Mouse (Mus musculus) midbrain, postnatal 0 days (tissue): Measurements from ENCODE around the gene Snx1. TPM values are rescaled to one million over a fixed set of nuclear protein-coding genes. Genes with fewer than 3 reads are reported as not detected.

Experiments
- ATAC-seq: fragments of 200-750 bp; cut with Nextera tagmentation; 2 replicates; pipeline ENCODE4 v1.8.0; 2017; ENCODE audit warnings: moderate number of reproducible peaks, mild to moderate bottlenecking, moderate TSS enrichment, moderate library complexity; ENCODE audit not compliant: low FRiP score
- DNase-seq: peaks from one replicate; pipeline ENCODE4 v3.0.0-alpha.2; 2015; ENCODE audit warnings: low spot score
- H3K27ac ChIP-seq: fragments of 300-500 bp; sonication (generic); 2 replicates; pipeline ENCODE4 v1.5.1; 2014; ENCODE audit warnings: low read depth, mild to moderate bottlenecking, low read length, mixed read lengths
- H3K27me3 ChIP-seq: fragments of 300-500 bp; sonication (generic); 2 replicates; pipeline ENCODE4 v1.6.1; 2014; ENCODE audit warnings: low read length, control low read depth, mixed read lengths; ENCODE audit not compliant: insufficient read depth
- H3K36me3 ChIP-seq: fragments of 300-500 bp; sonication (generic); 2 replicates; pipeline ENCODE4 v1.6.1; 2014; ENCODE audit warnings: low read length, control low read depth, mixed read lengths; ENCODE audit not compliant: insufficient read depth
- H3K4me1 ChIP-seq: fragments of 300-500 bp; sonication (generic); 2 replicates; pipeline ENCODE4 v1.6.1; 2014; ENCODE audit warnings: mild to moderate bottlenecking, control low read depth, antibody characterized with exemption, low read length, mixed read lengths; ENCODE audit not compliant: insufficient read depth
- H3K4me2 ChIP-seq: fragments of 300-500 bp; sonication (generic); 2 replicates; pipeline ENCODE4 v1.6.1; 2014; ENCODE audit warnings: low read depth, mild to moderate bottlenecking, low read length, mixed read lengths; ENCODE audit not compliant: poor library complexity, severe bottlenecking
- H3K4me3 ChIP-seq: fragments of 300-500 bp; sonication (generic); 2 replicates; pipeline ENCODE4 v1.5.1; 2014; ENCODE audit warnings: low read depth, mild to moderate bottlenecking, low read length, moderate library complexity
- H3K9ac ChIP-seq: fragments of 300-500 bp; sonication (generic); replicated peaks from 2 replicates; pipeline ENCODE4 v1.6.1; 2014; ENCODE audit warnings: mild to moderate bottlenecking, low read length, moderate library complexity, mixed read lengths; ENCODE audit not compliant: poor library complexity, severe bottlenecking
- H3K9me3 ChIP-seq: fragments of 300-500 bp; sonication (generic); 2 replicates; pipeline ENCODE4 v1.6.1; 2016; ENCODE audit warnings: low read length, control low read depth
- CTCF ChIP-seq: IDR thresholded peaks from 2 replicates; pipeline ENCODE4 v1.5.1; 2016; ENCODE audit warnings: antibody characterized with exemption, mild to moderate bottlenecking
- WGBS: fragments of 180-500 bp; shearing (Covaris S2); extraction: QIAGEN DNeasy Blood & Tissue Kit; methylation state at CpG from one replicate; pipeline ENCODE4 v1.1.7; 2014; 5-methylcytosine and 5-hydroxymethylcytosine counted together
- polyA plus RNA-seq: library from polyadenylated mRNA; unstranded; fragments of >200 nt; fragmentation: Nextera tagmentation; extraction: Ambion mirVana; gene quantifications from 2 replicates; pipeline ENCODE4 v1.2.1, GENCODE M21; 2015
- total RNA-seq: library from RNA; depleted of rRNA; stranded (reverse); fragments of >200 nt; gene quantifications from 2 replicates; pipeline ENCODE4 v1.2.3, GENCODE M21; 2014

Snx1 gene
- total and polyA plus RNA-seq, 2 experiments from 2014 or later = 38.1 to 47.1 TPM

DNA sequence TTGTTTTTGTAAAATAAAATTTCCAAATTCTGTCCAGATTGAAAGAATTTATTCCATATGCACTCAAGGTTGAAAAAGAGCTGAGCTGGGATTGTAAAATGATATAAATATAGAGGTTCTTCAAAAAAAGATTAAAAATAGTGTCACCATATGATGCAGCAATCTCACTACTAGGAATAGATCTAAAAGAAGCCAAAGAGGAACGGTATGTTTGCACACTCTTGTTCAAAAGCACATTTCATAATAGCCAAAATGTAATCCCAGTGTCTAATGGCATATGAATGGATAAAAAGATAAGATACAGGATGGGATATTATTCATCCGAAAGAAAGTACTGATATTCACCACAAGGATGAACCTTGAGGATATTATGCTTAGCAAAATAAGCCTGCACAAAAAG, 6.9 kb downstream of the Snx1 start:
- Histone ChIP-seq H3K4me2 (no peak overlapping the region), H3K27me3 (no peaks in the 10 kb centered on the region), H3K4me3 (no peak overlapping the region), H3K9ac (no peak overlapping the region), H3K4me1 (peaks cover 9% of the 10 kb centered on the region), H3K36me3 (no peaks in the 10 kb centered on the region; the same call in 1 of the 2 replicates), H3K9me3 (no peaks in the 10 kb centered on the region), H3K27ac (no peak overlapping the region)
- ATAC-seq (no peak), DNase-seq (no peak)
- no peak for TF ChIP-seq CTCF
- 92% methylated on average over 2 of the region's 2 CpGs for WGBS

DNA sequence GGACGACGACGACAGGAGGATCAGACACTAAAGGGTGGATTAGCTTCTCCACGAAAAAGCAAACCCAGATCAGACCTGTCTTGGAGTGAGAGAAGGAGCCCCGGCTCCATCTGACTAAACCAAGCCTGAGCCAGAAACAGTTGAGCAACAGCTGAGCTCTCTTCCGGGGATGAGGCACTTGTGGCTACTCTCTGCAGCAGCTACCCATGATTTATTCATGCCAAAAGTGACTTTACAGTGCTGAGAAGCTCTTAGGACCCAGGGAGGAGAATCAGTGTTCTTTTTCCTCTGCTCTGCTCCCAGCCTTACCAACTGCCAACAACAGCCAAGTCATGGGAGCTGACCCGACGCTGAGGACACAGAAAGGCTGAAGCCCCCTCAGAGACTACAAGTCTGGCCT, 9.5 kb downstream of the Snx1 start:
- Histone ChIP-seq H3K9ac (no peak overlapping the region), H3K27me3 (no peaks in the 10 kb centered on the region), H3K9me3 (no peaks in the 10 kb centered on the region), H3K36me3 (peaks cover 3% of the 10 kb centered on the region; the same call in 1 of the 2 replicates), H3K4me1 (no peaks in the 10 kb centered on the region), H3K4me3 (no peak overlapping the region), H3K4me2 (no peak overlapping the region), H3K27ac (no peak overlapping the region)
- WGBS = 54% methylated on average over 8 of the region's 8 CpGs
- TF ChIP-seq CTCF = no peak
- ATAC-seq (no peak), DNase-seq (peak; percentile 9)

DNA sequence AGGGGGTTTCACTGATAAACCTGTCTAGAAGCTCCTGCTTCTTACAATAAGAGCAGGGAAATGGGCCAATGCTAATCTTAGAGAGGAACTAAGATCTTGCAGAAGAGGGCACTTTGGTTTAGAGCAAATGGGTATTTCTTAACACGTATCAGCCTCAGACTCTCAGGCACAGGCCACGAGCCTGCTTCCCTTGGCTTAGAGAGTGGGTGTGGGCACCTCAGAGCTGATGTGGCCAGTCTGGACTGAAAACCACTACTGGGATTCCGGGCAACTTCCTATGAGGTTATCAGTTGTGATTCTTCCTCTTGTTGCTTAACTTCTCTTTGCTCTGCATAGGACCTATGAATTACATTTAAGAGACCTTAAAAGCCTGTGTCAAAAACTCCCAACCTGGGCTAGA, 12.0 kb downstream of the Snx1 start:
- WGBS = 88% methylated on average over 3 of the region's 3 CpGs
- Histone ChIP-seq H3K4me3 (no peak overlapping the region), H3K36me3 (peaks cover 3% of the 10 kb centered on the region; the same call in 1 of the 2 replicates), H3K4me2 (no peak overlapping the region), H3K9ac (no peak overlapping the region), H3K27me3 (no peaks in the 10 kb centered on the region), H3K27ac (no peak overlapping the region), H3K4me1 (no peaks in the 10 kb centered on the region), H3K9me3 (no peaks in the 10 kb centered on the region)
- DNase-seq = no peak
- TF ChIP-seq CTCF = no peak
- no peak for ATAC-seq

GRCm38 (mm10) chr9:66110611-66111379, 15.6 kb downstream of the Snx1 start:
- WGBS = 17% methylated on average over 8 of the region's 8 CpGs
- 0 out of 2 replicates have a peak overlapping the region, but pooled peaks have one; percentile 26 for H3K27ac ChIP-seq
- H3K9ac ChIP-seq = no peak overlapping the region
- H3K4me2 ChIP-seq = no peak overlapping the region
- no peaks in the 10 kb centered on the region for H3K9me3 ChIP-seq
- no peaks in the 10 kb centered on the region for H3K27me3 ChIP-seq
- peaks cover 15% of the 10 kb centered on the region; the same call in 1 of the 2 replicates for H3K36me3 ChIP-seq
- H3K4me3 ChIP-seq = no peak overlapping the region
- ATAC-seq (no peak), DNase-seq (no peak)
- no peak for TF ChIP-seq CTCF
- H3K4me1 ChIP-seq = no peaks in the 10 kb centered on the region

- Histone ChIP-seq H3K9me3 (no peaks in the 10 kb centered on the region), H3K4me2 (no peak overlapping the region), H3K4me1 (no peaks in the 10 kb centered on the region), H3K27ac (0 out of 2 replicates have a peak overlapping the region, but pooled peaks have one; percentile 26), H3K27me3 (no peaks in the 10 kb centered on the region), H3K4me3 (no peak overlapping the region), H3K9ac (no peak overlapping the region), H3K36me3 (peaks cover 21% of the 10 kb centered on the region)
- no peak for DNase-seq
- TF ChIP-seq CTCF = no peak
- no peak for ATAC-seq
- 42% methylated on average over 8 of the region's 8 CpGs for WGBS
Observed at GRCm38 (mm10) chr9:66110126-66110525, 16.3 kb downstream of the Snx1 start.

- no peak for ATAC-seq
- Histone ChIP-seq H3K27me3 (no peaks in the 10 kb centered on the region), H3K9ac (no peak overlapping the region), H3K4me2 (no peak overlapping the region), H3K9me3 (no peaks in the 10 kb centered on the region), H3K27ac (no peak overlapping the region), H3K4me1 (no peaks in the 10 kb centered on the region), H3K36me3 (peaks cover 23% of the 10 kb centered on the region), H3K4me3 (no peak overlapping the region)
- WGBS = 100% methylated on average over 1 of the region's 1 CpGs
- no peak for TF ChIP-seq CTCF
- DNase-seq = no peak
Observed at GRCm38 (mm10) chr9:66109574-66109973, 16.8 kb downstream of the Snx1 start.
